ENCODE assay signal across 11 mouse cellular contexts in genomic region chrX:78539734-78540133, GRCm38 (mm10). TPM values are rescaled to one million over a fixed set of nuclear protein-coding genes. Genes with fewer than 3 reads are reported as not detected.
DNase-seq lines count a peak whose midpoint lies in the region; ATAC-seq and TF ChIP-seq lines count a peak whose summit lies in the region.
"Had no signal": no experiment of that assay in that cellular context is flagged by ENCODE, and none has a peak within 500 bp of the region (broad histone marks: within the 10 kb centered on the region; RNA-seq: fewer than 3 reads in every experiment).

No protein-coding gene starts in this region.

- H3K36me3 ChIP-seq in midbrain, postnatal 0 days (ENCODE audit: insufficient read depth, low read length) = no peaks in the 10 kb centered on the region
- H3K36me3 ChIP-seq: limb, embryonic 10.5 days had no signal

- TF ChIP-seq CTCF in midbrain, postnatal 0 days (IDR thresholded peaks at IDR 0.05) = no peak

- H3K4me3 ChIP-seq in midbrain, postnatal 0 days (ENCODE audit: low read depth, low read length) = no peak overlapping the region
- H3K4me3 ChIP-seq: limb, embryonic 10.5 days; megakaryocyte, embryonic 14.5 days had no signal

- DNase-seq in embryo, embryonic 10 days (ENCODE audit: low spot score) = peak; percentile 4
- no peak for DNase-seq in embryo, embryonic 11 days
- peak; percentile 10 for DNase-seq in lung, postnatal 10 days
- no peak for DNase-seq in lung, postnatal 4 days
- DNase-seq in c-Kit-positive CD71-positive TER-119-positive erythroid progenitor cells, embryonic 14.5 days (ENCODE audit: low spot score) = peak; percentile 32
- DNase-seq in thymus, postnatal 25 days = peak; percentile 38
- no peak for DNase-seq in heart, adult 11 months
- no peak for DNase-seq in midbrain, postnatal 0 days (ENCODE audit: low spot score)
- DNase-seq: cerebellum, adult 18-20 months had no signal

- no peaks in the 10 kb centered on the region for H3K4me1 ChIP-seq in midbrain, postnatal 0 days (ENCODE audit: insufficient read depth, low read length)
- H3K4me1 ChIP-seq: limb, embryonic 10.5 days had no signal

- no peak overlapping the region for H3K9ac ChIP-seq in midbrain, postnatal 0 days (replicated peaks; ENCODE audit: low read length, poor library complexity, severe bottlenecking)

- H3K27ac ChIP-seq in midbrain, postnatal 0 days (ENCODE audit: low read depth, low read length) = no peak overlapping the region
- H3K27ac ChIP-seq: limb, embryonic 10.5 days had no signal

- no peak overlapping the region for H3K4me2 ChIP-seq in midbrain, postnatal 0 days (ENCODE audit: low read depth, low read length, poor library complexity, severe bottlenecking)

- no peak for ATAC-seq in midbrain, postnatal 0 days (ENCODE audit: low FRiP score)

- H3K27me3 ChIP-seq in midbrain, postnatal 0 days (ENCODE audit: insufficient read depth, low read length) = no peaks in the 10 kb centered on the region
- H3K27me3 ChIP-seq: megakaryocyte, embryonic 14.5 days had no signal

- no peaks in the 10 kb centered on the region for H3K9me3 ChIP-seq in midbrain, postnatal 0 days (ENCODE audit: low read length)
- H3K9me3 ChIP-seq: limb, embryonic 10.5 days; megakaryocyte, embryonic 14.5 days had no signal

RNA-seq across cellular contexts. Expression of gene Prrg1, which starts 44.0 kb away (rescaled TPM):
- total RNA-seq in midbrain, postnatal 0 days (2014; rRNA removed) = 7.3 and 20.3 TPM in 2 replicates
- 3.4 and 3.7 TPM in 2 replicates for polyA plus RNA-seq in midbrain, postnatal 0 days (2015; fragmentation: Nextera tagmentation; extraction: Ambion mirVana)

Comparison
In these comparisons a context has a peak if more than half of its experiments do, and no peak if none do; other contexts are left out.
1. DNase-seq: peak in embryo, embryonic 10 days (single experiment), lung, postnatal 10 days (single experiment), c-Kit-positive CD71-positive TER-119-positive erythroid progenitor cells, embryonic 14.5 days (single experiment) and thymus, postnatal 25 days (single experiment); none in embryo, embryonic 11 days (single experiment), lung, postnatal 4 days (0 of 2), heart, adult 11 months (single experiment) and midbrain, postnatal 0 days (single experiment).